Mouse (Mus musculus): ENCODE measurements around the gene Btbd35f22. TPM values are rescaled to one million over a fixed set of nuclear protein-coding genes. Genes with fewer than 3 reads are reported as not detected.
"Not testable (repeated sequence)": the region's sequence is repeated elsewhere in the genome, so short reads cannot be mapped to it uniquely, and the experiment has no call there.

Gene Btbd35f22
- total RNA-seq (2021), result not detected

DNA sequence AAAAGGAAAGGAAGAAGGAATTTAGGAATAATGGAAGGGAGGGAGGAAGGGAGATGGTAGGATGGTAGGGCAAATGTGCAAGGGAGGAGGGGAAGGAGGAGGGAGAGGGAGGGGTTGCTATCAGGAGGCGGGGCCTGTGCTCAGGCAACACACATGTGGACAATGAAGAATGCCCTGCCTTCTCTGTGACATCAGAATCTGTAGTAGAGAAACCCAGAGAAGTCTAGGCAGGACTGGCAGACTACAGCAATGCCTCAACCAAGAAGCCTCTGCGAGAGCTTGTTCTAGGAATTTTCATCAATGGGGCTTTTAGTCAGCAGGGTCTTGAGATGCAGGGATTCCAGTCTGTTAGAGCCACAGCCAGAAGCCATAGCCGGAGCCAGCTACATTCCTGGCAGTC lies at the start of gene Btbd35f22:
Btbd35f22 (plus strand) TSS at position 301 of the 400 bp plus-strand sequence.
- DNase-seq (ENCODE audit: low spot score); intact Hi-C loops (cut with DNase I): not testable (repeated sequence)

Other genes starting within 250 kb of the Btbd35f22 start
- not detected for gene Gm21637, start 85.8 kb upstream of the Btbd35f22 start, total RNA-seq (2021)
- gene Btbd35f2, start 230.6 kb downstream of the Btbd35f22 start, total RNA-seq (2021), result not detected

Data from heart, postnatal 25 days (tissue).